Mouse (Mus musculus): ENCODE measurements at regions not wholly inside any gene's neighbourhood (a gene's known extent, or its start where the extent isn't known, plus 50 kb on each side); places are given as distances from the start of the nearest gene placed in this dataset.

DNA sequence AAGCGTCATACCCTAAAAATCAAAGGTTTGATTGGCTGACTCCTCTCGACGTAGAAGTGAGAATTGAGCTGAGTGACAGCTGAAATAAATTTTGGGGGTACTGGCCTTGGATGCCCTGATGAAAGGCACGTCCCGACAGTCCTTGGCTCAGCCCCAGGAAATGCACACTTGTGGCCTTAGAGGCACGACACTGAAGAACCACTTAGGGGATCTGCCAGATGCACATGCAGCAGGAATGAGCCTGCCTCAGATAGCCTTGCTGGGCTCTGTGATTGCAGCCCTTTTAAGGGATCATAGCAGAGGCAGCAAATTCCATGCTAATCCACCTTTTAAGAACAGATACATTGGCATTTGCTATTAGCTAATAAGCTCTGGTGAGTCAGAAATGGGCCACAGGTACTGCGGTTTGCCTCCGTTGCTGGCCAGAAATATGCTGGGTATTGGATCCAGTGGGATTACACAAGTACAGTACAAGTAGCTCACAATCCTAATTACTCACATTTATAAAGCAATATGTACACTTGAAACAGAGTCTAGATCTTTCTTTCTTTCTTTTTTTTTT is 1463.3 kb downstream of the Slc22a22 start:
- WGBS = 46% methylated on average over 8 of the region's 8 CpGs
- Histone ChIP-seq H3K9me3 (ENCODE audit: control insufficient read depth, low read length) (no peaks in the 10 kb centered on the region), H3K4me1 (replicated peaks; ENCODE audit: control insufficient read depth, insufficient read depth, low read length) (no peaks in the 10 kb centered on the region), H3K9ac (ENCODE audit: low read length) (no peak overlapping the region), H3K36me3 (ENCODE audit: control insufficient read depth, insufficient read depth, low read length) (no peaks in the 10 kb centered on the region), H3K27ac (ENCODE audit: low read length) (no peak overlapping the region), H3K27me3 (ENCODE audit: control insufficient read depth, insufficient read depth, low read depth, low read length) (no peaks in the 10 kb centered on the region), H3K4me2 (ENCODE audit: low read depth, low read length) (no peak overlapping the region), H3K4me3 (ENCODE audit: low read length) (no peak overlapping the region)
- no peak for ATAC-seq (ENCODE audit: low read depth)

DNA sequence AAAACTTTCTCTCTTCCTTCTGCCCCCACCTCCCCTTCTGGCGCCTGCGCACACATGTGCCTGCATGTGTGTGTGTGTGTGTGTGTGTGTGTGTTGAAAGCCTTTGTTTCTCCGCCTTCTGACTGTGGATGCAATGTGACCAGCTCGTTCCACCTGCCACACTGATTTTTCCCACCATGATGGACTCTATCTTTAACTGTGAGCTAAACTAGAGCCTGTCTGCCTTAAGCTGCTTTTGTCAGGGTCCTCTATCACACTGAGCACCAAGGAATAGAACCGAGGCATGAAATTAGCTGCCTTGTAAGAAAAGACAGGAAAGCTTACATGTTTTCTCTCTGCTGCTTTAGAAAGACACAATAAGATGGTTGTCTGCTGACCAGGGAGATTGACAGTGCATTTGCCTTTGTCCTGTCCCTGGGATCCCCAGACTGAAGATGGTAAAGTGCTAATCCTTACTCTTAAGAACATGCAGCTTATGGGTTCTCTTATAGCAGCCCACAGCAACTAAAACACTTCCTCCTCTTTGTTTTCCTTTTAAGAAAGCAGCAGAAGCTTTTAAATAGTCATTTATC is 1468.7 kb downstream of the Slc22a22 start:
- H3K4me2 ChIP-seq (ENCODE audit: low read depth, low read length) = no peak overlapping the region
- ATAC-seq (ENCODE audit: low read depth) = no peak
- H3K27ac ChIP-seq (ENCODE audit: low read length) = no peak overlapping the region
- WGBS = 71% methylated on average over 5 of the region's 5 CpGs
- no peak overlapping the region for H3K4me3 ChIP-seq (ENCODE audit: low read length)
- no peaks in the 10 kb centered on the region for H3K4me1 ChIP-seq (replicated peaks; ENCODE audit: control insufficient read depth, insufficient read depth, low read length)
- H3K9ac ChIP-seq (ENCODE audit: low read length) = no peak overlapping the region
- no peaks in the 10 kb centered on the region for H3K9me3 ChIP-seq (ENCODE audit: control insufficient read depth, low read length)
- no peaks in the 10 kb centered on the region for H3K27me3 ChIP-seq (ENCODE audit: control insufficient read depth, insufficient read depth, low read depth, low read length)
- no peaks in the 10 kb centered on the region for H3K36me3 ChIP-seq (ENCODE audit: control insufficient read depth, insufficient read depth, low read length)

DNA sequence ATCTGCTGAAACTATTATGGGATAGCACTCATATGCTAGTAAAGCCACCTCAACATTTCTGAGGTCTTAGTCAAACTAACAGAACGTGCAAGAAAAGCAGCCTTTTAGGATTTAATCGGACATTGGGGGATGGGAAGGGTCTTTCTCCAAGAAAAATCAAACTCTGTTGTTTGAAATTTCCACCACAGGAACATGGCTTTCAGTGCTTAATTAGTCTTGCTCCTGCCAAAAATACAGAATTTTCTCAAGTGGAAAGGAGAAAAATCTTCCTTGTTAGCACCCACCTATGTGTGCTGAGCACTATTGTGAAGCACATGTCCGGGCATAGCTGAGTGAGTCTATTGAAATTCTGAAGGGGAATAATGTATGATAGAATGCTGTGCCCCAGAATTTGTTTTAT is 1470.0 kb downstream of the Slc22a22 start:
- no peak overlapping the region for H3K4me3 ChIP-seq (ENCODE audit: low read length)
- H3K9me3 ChIP-seq (ENCODE audit: control insufficient read depth, low read length) = no peaks in the 10 kb centered on the region
- no peak overlapping the region for H3K9ac ChIP-seq (ENCODE audit: low read length)
- H3K27me3 ChIP-seq (ENCODE audit: control insufficient read depth, insufficient read depth, low read depth, low read length) = no peaks in the 10 kb centered on the region
- H3K36me3 ChIP-seq (ENCODE audit: control insufficient read depth, insufficient read depth, low read length) = no peaks in the 10 kb centered on the region
- no peaks in the 10 kb centered on the region for H3K4me1 ChIP-seq (replicated peaks; ENCODE audit: control insufficient read depth, insufficient read depth, low read length)
- 76% methylated on average over 3 of the region's 3 CpGs for WGBS
- no peak overlapping the region for H3K27ac ChIP-seq (ENCODE audit: low read length)
- no peak for ATAC-seq (ENCODE audit: low read depth)
- H3K4me2 ChIP-seq (ENCODE audit: low read depth, low read length) = no peak overlapping the region

DNA sequence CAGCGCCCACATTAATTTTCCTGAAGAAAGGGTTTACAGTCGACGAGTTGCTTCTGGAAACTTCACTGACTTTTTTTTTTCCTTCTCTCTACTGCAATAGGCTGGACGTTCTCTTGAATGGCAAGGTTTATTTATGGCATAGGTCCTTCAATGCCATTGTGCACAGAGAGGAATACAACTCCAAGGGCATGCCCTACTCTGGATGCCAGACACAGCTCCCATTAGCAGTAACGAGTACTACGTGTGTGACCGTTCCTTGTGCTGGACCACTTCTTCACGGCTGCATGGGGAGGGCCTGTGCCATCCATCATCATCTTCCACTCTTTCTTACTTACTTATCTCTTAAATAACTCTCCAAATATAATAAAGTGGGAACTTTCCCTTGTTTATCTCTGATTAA is 1472.1 kb downstream of the Slc22a22 start:
- no peak overlapping the region for H3K27ac ChIP-seq (ENCODE audit: low read length)
- no peak overlapping the region for H3K4me2 ChIP-seq (ENCODE audit: low read depth, low read length)
- H3K9me3 ChIP-seq (ENCODE audit: control insufficient read depth, low read length) = no peaks in the 10 kb centered on the region
- no peak overlapping the region for H3K4me3 ChIP-seq (ENCODE audit: low read length)
- no peaks in the 10 kb centered on the region for H3K36me3 ChIP-seq (ENCODE audit: control insufficient read depth, insufficient read depth, low read length)
- no peaks in the 10 kb centered on the region for H3K4me1 ChIP-seq (replicated peaks; ENCODE audit: control insufficient read depth, insufficient read depth, low read length)
- H3K9ac ChIP-seq (ENCODE audit: low read length) = no peak overlapping the region
- ATAC-seq (ENCODE audit: low read depth) = no peak
- no peaks in the 10 kb centered on the region for H3K27me3 ChIP-seq (ENCODE audit: control insufficient read depth, insufficient read depth, low read depth, low read length)
- WGBS = 77% methylated on average over 8 of the region's 8 CpGs

DNA sequence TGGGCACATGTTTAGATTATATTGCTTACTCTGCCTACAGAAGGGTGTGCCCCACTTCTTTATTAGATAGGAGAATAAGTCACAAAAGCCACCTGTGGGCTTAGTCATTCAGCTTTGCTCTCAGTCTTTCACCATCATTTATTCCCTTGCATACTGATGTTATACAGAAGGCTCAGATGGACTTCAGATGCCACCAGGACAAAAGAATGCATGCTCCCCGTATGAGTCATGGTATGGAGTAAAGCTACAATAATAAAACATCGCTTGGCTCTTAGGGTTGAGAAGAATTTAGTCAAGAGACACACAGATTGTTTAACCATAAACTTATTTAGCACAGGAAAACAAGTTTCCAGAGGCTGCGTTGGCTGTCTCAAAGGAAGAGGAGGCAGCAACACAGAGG is 1473.5 kb downstream of the Slc22a22 start:
- Histone ChIP-seq H3K4me3 (ENCODE audit: low read length) (no peak overlapping the region), H3K36me3 (ENCODE audit: control insufficient read depth, insufficient read depth, low read length) (no peaks in the 10 kb centered on the region), H3K27me3 (ENCODE audit: control insufficient read depth, insufficient read depth, low read depth, low read length) (no peaks in the 10 kb centered on the region), H3K27ac (ENCODE audit: low read length) (no peak overlapping the region), H3K9me3 (ENCODE audit: control insufficient read depth, low read length) (no peaks in the 10 kb centered on the region), H3K4me2 (ENCODE audit: low read depth, low read length) (no peak overlapping the region), H3K4me1 (replicated peaks; ENCODE audit: control insufficient read depth, insufficient read depth, low read length) (no peaks in the 10 kb centered on the region), H3K9ac (ENCODE audit: low read length) (no peak overlapping the region)
- 89% methylated on average over 3 of the region's 3 CpGs for WGBS
- ATAC-seq (ENCODE audit: low read depth) = no peak

DNA sequence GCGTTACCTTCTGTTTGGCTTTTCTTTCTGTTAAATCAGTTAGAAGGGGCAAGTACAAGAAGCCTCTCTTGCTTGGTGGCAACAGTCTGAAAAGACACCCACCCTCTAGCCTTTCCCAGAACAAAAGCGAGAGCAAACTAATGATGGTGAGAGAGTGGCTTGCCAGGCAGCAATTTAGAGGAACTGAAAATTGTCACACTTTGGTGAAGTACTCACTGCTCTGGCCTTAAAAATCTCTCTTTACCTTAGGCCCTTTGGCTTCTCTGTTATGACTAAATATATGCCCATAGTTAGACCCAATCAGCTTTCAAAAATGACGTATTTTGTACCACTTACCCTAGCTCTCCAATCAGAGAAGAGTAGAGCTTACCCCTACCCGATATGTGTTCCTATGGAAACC is 1477.8 kb downstream of the Slc22a22 start:
- H3K4me2 ChIP-seq (ENCODE audit: low read depth, low read length) = no peak overlapping the region
- no peak overlapping the region for H3K9ac ChIP-seq (ENCODE audit: low read length)
- H3K9me3 ChIP-seq (ENCODE audit: control insufficient read depth, low read length) = no peaks in the 10 kb centered on the region
- no peaks in the 10 kb centered on the region for H3K4me1 ChIP-seq (replicated peaks; ENCODE audit: control insufficient read depth, insufficient read depth, low read length)
- H3K4me3 ChIP-seq (ENCODE audit: low read length) = no peak overlapping the region
- H3K36me3 ChIP-seq (ENCODE audit: control insufficient read depth, insufficient read depth, low read length) = no peaks in the 10 kb centered on the region
- no peak overlapping the region for H3K27ac ChIP-seq (ENCODE audit: low read length)
- WGBS = 83% methylated on average over 4 of the region's 4 CpGs
- no peak for ATAC-seq (ENCODE audit: low read depth)
- no peaks in the 10 kb centered on the region for H3K27me3 ChIP-seq (ENCODE audit: control insufficient read depth, insufficient read depth, low read depth, low read length)

DNA sequence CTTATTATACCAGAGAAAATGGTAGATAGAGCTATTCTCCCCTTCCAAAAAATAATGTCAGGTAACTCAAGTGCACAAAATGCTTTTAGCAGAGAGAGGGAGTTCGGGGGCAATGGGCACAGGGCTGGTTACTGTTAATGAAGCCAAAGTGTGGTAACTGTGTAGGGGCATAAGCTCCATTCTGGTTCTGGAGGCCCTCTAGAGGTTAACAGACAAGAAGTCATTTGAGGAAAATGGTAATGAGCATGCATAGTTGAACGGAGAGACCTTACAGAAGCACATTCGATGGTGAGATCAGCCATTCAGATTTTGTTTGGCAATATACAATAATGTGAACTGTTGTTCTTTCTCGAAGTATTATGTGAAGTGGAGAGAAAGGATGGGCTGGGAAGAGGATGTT is 1479.4 kb downstream of the Slc22a22 start:
- no peaks in the 10 kb centered on the region for H3K36me3 ChIP-seq (ENCODE audit: control insufficient read depth, insufficient read depth, low read length)
- H3K9me3 ChIP-seq (ENCODE audit: control insufficient read depth, low read length) = no peaks in the 10 kb centered on the region
- no peaks in the 10 kb centered on the region for H3K4me1 ChIP-seq (replicated peaks; ENCODE audit: control insufficient read depth, insufficient read depth, low read length)
- 76% methylated on average over 4 of the region's 4 CpGs for WGBS
- no peak overlapping the region for H3K4me2 ChIP-seq (ENCODE audit: low read depth, low read length)
- no peaks in the 10 kb centered on the region for H3K27me3 ChIP-seq (ENCODE audit: control insufficient read depth, insufficient read depth, low read depth, low read length)
- no peak overlapping the region for H3K9ac ChIP-seq (ENCODE audit: low read length)
- H3K27ac ChIP-seq (ENCODE audit: low read length) = no peak overlapping the region
- H3K4me3 ChIP-seq (ENCODE audit: low read length) = no peak overlapping the region
- no peak for ATAC-seq (ENCODE audit: low read depth)

DNA sequence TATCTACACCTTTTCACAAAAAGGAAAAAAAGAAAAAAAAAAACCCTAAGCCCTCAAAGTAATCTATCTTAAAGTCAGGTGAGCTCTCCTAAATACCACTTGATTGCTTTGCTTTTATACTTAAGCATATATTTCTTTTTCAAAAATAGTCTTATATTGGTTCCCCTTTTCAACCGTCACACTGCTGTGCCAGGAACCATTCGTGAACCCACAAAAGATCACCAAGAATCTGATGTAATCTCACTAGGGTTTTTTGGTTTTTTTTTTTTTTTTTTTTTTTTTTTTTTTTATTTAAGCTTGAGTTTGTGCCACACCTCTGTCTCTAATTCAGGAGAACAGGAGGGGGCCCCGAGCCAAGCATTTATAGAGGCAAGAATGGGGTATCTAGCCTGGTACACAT is 1482.7 kb downstream of the Slc22a22 start:
- H3K27ac ChIP-seq (ENCODE audit: low read length) = no peak overlapping the region
- no peaks in the 10 kb centered on the region for H3K4me1 ChIP-seq (replicated peaks; ENCODE audit: control insufficient read depth, insufficient read depth, low read length)
- H3K9me3 ChIP-seq (ENCODE audit: control insufficient read depth, low read length) = no peaks in the 10 kb centered on the region
- H3K36me3 ChIP-seq (ENCODE audit: control insufficient read depth, insufficient read depth, low read length) = no peaks in the 10 kb centered on the region
- H3K27me3 ChIP-seq (ENCODE audit: control insufficient read depth, insufficient read depth, low read depth, low read length) = no peaks in the 10 kb centered on the region
- no peak for ATAC-seq (ENCODE audit: low read depth)
- H3K4me2 ChIP-seq (ENCODE audit: low read depth, low read length) = no peak overlapping the region
- H3K4me3 ChIP-seq (ENCODE audit: low read length) = no peak overlapping the region
- H3K9ac ChIP-seq (ENCODE audit: low read length) = no peak overlapping the region
- 84% methylated on average over 3 of the region's 3 CpGs for WGBS

DNA sequence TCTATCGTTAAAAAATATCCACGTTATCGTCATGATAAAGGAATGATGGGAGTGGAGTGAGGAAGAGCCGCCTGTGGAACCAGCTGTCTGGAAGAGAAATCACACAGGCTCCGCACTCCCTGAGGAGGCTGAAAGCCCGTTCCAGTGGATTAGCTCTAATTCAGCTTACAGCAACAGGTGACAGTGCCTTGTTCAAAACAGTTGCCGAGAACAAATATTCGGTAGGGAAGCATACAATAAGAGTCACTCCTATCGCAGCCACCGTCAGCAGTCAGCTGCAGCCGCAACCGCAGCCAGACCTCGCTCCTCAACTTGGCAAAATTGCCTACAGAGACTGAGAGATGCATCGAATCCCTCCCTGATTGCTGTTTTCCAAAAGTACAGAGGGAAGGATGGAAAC is 1501.6 kb downstream of the Slc22a22 start:
- ATAC-seq (ENCODE audit: low read depth) = no peak
- Histone ChIP-seq H3K36me3 (ENCODE audit: control insufficient read depth, insufficient read depth, low read length) (no peaks in the 10 kb centered on the region), H3K9ac (ENCODE audit: low read length) (no peak overlapping the region), H3K4me3 (ENCODE audit: low read length) (no peak overlapping the region), H3K9me3 (ENCODE audit: control insufficient read depth, low read length) (no peaks in the 10 kb centered on the region), H3K27ac (ENCODE audit: low read length) (no peak overlapping the region), H3K27me3 (ENCODE audit: control insufficient read depth, insufficient read depth, low read depth, low read length) (no peaks in the 10 kb centered on the region), H3K4me2 (ENCODE audit: low read depth, low read length) (no peak overlapping the region), H3K4me1 (replicated peaks; ENCODE audit: control insufficient read depth, insufficient read depth, low read length) (no peaks in the 10 kb centered on the region)
- 76% methylated on average over 14 of the region's 14 CpGs for WGBS

DNA sequence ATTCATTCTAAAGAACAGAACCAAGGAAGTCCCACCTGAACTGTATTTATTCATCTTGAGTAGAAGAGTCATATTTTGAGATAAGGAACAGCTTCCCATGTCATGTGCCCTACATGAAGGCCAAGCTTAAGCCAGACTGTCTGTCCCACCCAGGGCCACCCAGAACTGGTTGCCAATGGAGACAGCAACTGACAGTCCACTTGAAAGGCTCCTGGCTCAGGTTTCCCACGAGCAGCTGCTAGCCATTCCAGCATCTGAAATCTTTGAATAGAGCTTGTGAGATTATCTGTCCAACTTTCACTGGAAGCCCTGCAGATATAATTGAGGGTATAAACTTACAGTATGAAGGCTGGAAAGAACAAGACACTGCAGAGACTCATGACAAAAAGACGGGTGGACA is 1510.6 kb downstream of the Slc22a22 start:
- Histone ChIP-seq H3K4me3 (ENCODE audit: low read length) (no peak overlapping the region), H3K27me3 (ENCODE audit: control insufficient read depth, insufficient read depth, low read depth, low read length) (no peaks in the 10 kb centered on the region), H3K27ac (ENCODE audit: low read length) (no peak overlapping the region), H3K4me2 (ENCODE audit: low read depth, low read length) (no peak overlapping the region), H3K4me1 (replicated peaks; ENCODE audit: control insufficient read depth, insufficient read depth, low read length) (no peaks in the 10 kb centered on the region), H3K9me3 (ENCODE audit: control insufficient read depth, low read length) (no peaks in the 10 kb centered on the region), H3K9ac (ENCODE audit: low read length) (no peak overlapping the region), H3K36me3 (ENCODE audit: control insufficient read depth, insufficient read depth, low read length) (no peaks in the 10 kb centered on the region)
- 17% methylated on average over 2 of the region's 2 CpGs for WGBS
- no peak for ATAC-seq (ENCODE audit: low read depth)

Measured in lung, embryonic 16.5 days (tissue).